Mouse (Mus musculus) small intestine, adult 2 months (tissue): ENCODE measurements around the gene Gm17727.

ENCODE experiments used
- CTCF ChIP-seq: fragments of 200-500 bp; IDR thresholded peaks from 2 replicates; pipeline ENCODE4 v1.5.1; 2012; ENCODE audit warnings: low read depth, mild to moderate bottlenecking, control low read depth, inconsistent platforms, low read length, moderate library complexity, mixed read lengths; ENCODE audit not compliant: insufficient replicate concordance, insufficient read length; ENCODE audit errors: extremely low read depth
- POLR2A ChIP-seq: fragments of 200-500 bp; IDR thresholded peaks from 2 replicates; pipeline ENCODE4 v1.6.1; 2012; ENCODE audit warnings: low read depth, mild to moderate bottlenecking, control low read depth, inconsistent platforms, low read length, moderate library complexity

GRCm38 (mm10) chr9:35756843-35757242 lies 21.1 kb downstream of the Gm17727 start:
- TF ChIP-seq CTCF = no peak
- no peak for TF ChIP-seq POLR2A
